Mouse (Mus musculus): ENCODE data around the gene Usp3. TPM values are rescaled to one million over a fixed set of nuclear protein-coding genes. Genes with fewer than 3 reads are reported as not detected.

Gene Usp3
- polyA plus RNA-seq, 1 experiment from 2014 or later, result 63.4 TPM

DNA sequence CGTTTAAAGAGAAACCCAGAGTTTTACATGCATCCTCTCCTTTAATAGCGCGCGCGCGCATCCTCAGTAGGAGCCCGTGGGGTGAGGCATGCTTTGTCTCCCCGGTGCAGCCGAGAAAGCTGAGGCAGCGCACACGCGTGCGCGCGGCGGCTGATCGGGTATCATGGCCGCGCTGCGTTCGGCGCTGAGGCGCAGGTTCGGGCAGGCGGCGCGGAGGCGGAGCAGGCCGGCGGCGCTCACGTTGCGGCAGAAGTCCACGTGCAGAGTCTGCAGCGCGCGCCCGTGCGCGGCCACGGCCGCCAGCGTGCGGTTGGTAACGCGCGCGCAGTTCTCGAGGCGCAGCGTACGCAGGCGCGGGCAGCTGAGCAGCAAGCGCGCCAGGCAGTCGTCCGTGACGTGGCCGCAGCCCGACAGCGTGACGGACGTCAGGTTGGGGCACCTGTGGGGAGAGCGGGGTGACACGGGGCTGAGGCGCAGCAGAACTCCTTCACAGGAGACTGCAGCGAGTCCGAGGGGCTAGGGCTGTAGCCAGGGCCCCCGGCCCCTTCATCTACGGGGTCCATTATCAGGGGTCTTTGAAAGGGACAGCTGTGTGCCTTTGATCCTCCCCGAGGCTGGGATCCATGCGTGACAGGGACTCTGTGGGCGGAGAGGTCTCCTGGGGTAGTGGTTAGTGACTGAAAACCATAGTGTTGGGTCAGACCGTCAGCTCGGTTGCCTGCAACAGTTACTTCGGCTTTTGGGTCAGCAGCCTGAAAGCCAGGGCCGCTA lies 81.2 kb downstream of the Usp3 start:
- Histone ChIP-seq H3K36me3 (ENCODE audit: insufficient read depth, low read length) (peaks cover 29% of the 10 kb centered on the region), H3K9me3 (replicated peaks; ENCODE audit: low read length) (no peaks in the 10 kb centered on the region), H3K4me1 (replicated peaks; ENCODE audit: insufficient read depth, low read length) (peaks cover 6% of the 10 kb centered on the region; the same call in 1 of the 2 replicates), H3K27ac (peak overlapping the region; percentile 96), H3K27me3 (ENCODE audit: insufficient read depth, low read length) (no peaks in the 10 kb centered on the region), H3K4me2 (ENCODE audit: low read length) (peak overlapping the region; percentile 94), H3K4me3 (replicated peaks; ENCODE audit: low read depth, low read length) (peak overlapping the region; percentile 53), H3K9ac (ENCODE audit: low read depth, low read length) (peak overlapping the region; percentile 71)
- DNase-seq (ENCODE audit: low spot score) (peak; percentile 95), ATAC-seq (replicated peaks; ENCODE audit: low FRiP score, low read depth) (peak; percentile 91)
- TF ChIP-seq CTCF (IDR thresholded peaks at IDR 0.05; ENCODE audit: low read depth), result no peak
- under 1% methylated on average over 78 of the region's 78 CpGs for WGBS

- Histone ChIP-seq H3K9me3 (replicated peaks; ENCODE audit: low read length) (no peaks in the 10 kb centered on the region), H3K27me3 (ENCODE audit: insufficient read depth, low read length) (no peaks in the 10 kb centered on the region), H3K9ac (ENCODE audit: low read depth, low read length) (peak overlapping the region; percentile 71), H3K4me1 (replicated peaks; ENCODE audit: insufficient read depth, low read length) (peaks cover 6% of the 10 kb centered on the region; the same call in 1 of the 2 replicates), H3K4me3 (replicated peaks; ENCODE audit: low read depth, low read length) (peak overlapping the region; percentile 53), H3K27ac (peak overlapping the region; percentile 96), H3K4me2 (ENCODE audit: low read length) (peak overlapping the region; percentile 94), H3K36me3 (ENCODE audit: insufficient read depth, low read length) (peaks cover 23% of the 10 kb centered on the region)
- no peak for ATAC-seq (replicated peaks; ENCODE audit: low FRiP score, low read depth)
- 3% methylated on average over 2 of the region's 2 CpGs for WGBS
- no peak for TF ChIP-seq CTCF (IDR thresholded peaks at IDR 0.05; ENCODE audit: low read depth)
- DNase-seq (ENCODE audit: low spot score), result peak; percentile 43
Measured at GRCm38 (mm10) chr9:66510944-66511343, 82.0 kb downstream of the Usp3 start.

DNA sequence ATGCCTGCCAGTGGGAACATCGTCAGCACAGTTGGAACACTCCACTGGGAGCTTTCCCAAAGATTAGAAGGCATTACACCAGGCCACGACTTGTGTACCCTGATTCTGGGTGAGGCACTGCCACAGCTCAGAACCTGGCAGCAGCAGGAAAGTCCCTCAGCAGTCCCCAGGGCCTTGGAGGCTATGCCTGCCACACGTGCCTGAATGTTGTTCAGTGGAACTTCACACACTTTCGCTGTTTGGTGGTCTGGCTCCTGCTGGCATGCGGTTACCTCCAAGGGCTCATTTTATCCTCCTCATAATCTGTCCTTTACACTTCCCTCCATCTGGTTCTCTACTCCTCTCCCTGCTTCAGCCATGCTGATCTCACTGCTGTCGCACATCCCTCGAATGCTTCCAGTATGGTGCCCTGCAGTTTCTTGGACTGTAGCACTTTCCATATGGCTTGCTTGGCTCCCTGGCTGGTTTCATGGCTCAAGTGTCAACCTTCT lies 82.5 kb downstream of the Usp3 start:
- no peak overlapping the region for H3K9ac ChIP-seq (ENCODE audit: low read depth, low read length)

GRCm38 (mm10) chr9:66508890-66509399 lies 84.0 kb downstream of the Usp3 start:
- peaks cover 4% of the 10 kb centered on the region; the same call in 1 of the 2 replicates for H3K4me1 ChIP-seq (replicated peaks; ENCODE audit: insufficient read depth, low read length)
- H3K4me3 ChIP-seq (replicated peaks; ENCODE audit: low read depth, low read length), result no peak overlapping the region
- TF ChIP-seq CTCF (IDR thresholded peaks at IDR 0.05; ENCODE audit: low read depth), result no peak
- DNase-seq (ENCODE audit: low spot score) (no peak), ATAC-seq (replicated peaks; ENCODE audit: low FRiP score, low read depth) (no peak)
- H3K9me3 ChIP-seq (replicated peaks; ENCODE audit: low read length), result no peaks in the 10 kb centered on the region
- WGBS, result 81% methylated on average over 4 of the region's 4 CpGs
- H3K9ac ChIP-seq (ENCODE audit: low read depth, low read length), result no peak overlapping the region
- H3K27ac ChIP-seq, result no peak overlapping the region
- peaks cover 36% of the 10 kb centered on the region for H3K36me3 ChIP-seq (ENCODE audit: insufficient read depth, low read length)
- no peak overlapping the region for H3K4me2 ChIP-seq (ENCODE audit: low read length)
- H3K27me3 ChIP-seq (ENCODE audit: insufficient read depth, low read length), result no peaks in the 10 kb centered on the region

More for the DNA sequence above, 82.5 kb downstream of the Usp3 start:
- Histone ChIP-seq H3K9me3 (replicated peaks; ENCODE audit: low read length) (no peaks in the 10 kb centered on the region), H3K36me3 (ENCODE audit: insufficient read depth, low read length) (peaks cover 23% of the 10 kb centered on the region), H3K4me1 (replicated peaks; ENCODE audit: insufficient read depth, low read length) (peaks cover 6% of the 10 kb centered on the region; the same call in 1 of the 2 replicates), H3K4me2 (ENCODE audit: low read length) (peak overlapping the region; percentile 94; the same call in 1 of the 2 replicates), H3K4me3 (replicated peaks; ENCODE audit: low read depth, low read length) (no peak overlapping the region), H3K27ac (no peak overlapping the region), H3K27me3 (ENCODE audit: insufficient read depth, low read length) (no peaks in the 10 kb centered on the region)
- 73% methylated on average over 7 of the region's 7 CpGs for WGBS
- DNase-seq (ENCODE audit: low spot score) (no peak), ATAC-seq (replicated peaks; ENCODE audit: low FRiP score, low read depth) (no peak)
- no peak for TF ChIP-seq CTCF (IDR thresholded peaks at IDR 0.05; ENCODE audit: low read depth)

DNA sequence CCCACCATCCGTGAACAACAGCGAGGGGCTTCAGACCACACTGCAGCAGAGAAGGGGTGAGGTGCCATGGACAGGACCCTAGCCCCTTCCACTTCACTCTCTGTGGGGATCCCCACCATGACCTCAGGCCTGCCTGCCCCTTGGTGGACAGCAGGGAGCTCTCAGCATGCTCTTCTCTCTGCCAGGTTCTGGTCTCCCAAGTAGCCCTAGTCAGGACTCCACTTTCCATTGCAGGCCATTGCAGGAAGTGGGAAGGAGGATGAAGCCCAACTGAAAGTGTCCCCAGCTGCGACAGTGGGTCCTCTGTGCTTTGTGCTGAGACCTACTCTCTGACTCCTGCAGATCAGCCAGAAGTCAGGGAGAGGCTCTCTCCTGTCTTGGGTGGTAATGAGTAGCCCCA lies 85.3 kb downstream of the Usp3 start:
- no peaks in the 10 kb centered on the region for H3K27me3 ChIP-seq (ENCODE audit: insufficient read depth, low read length)
- WGBS, result 81% methylated on average over 3 of the region's 3 CpGs
- no peak overlapping the region for H3K27ac ChIP-seq
- H3K4me1 ChIP-seq (replicated peaks; ENCODE audit: insufficient read depth, low read length), result no peaks in the 10 kb centered on the region
- DNase-seq (ENCODE audit: low spot score) (no peak), ATAC-seq (replicated peaks; ENCODE audit: low FRiP score, low read depth) (no peak)
- no peak overlapping the region for H3K4me3 ChIP-seq (replicated peaks; ENCODE audit: low read depth, low read length)
- peaks cover 37% of the 10 kb centered on the region for H3K36me3 ChIP-seq (ENCODE audit: insufficient read depth, low read length)
- no peaks in the 10 kb centered on the region for H3K9me3 ChIP-seq (replicated peaks; ENCODE audit: low read length)
- H3K9ac ChIP-seq (ENCODE audit: low read depth, low read length), result no peak overlapping the region
- no peak for TF ChIP-seq CTCF (IDR thresholded peaks at IDR 0.05; ENCODE audit: low read depth)
- H3K4me2 ChIP-seq (ENCODE audit: low read length), result no peak overlapping the region

GRCm38 (mm10) chr9:66506424-66506823 lies 86.5 kb downstream of the Usp3 start:
- H3K27me3 ChIP-seq (ENCODE audit: insufficient read depth, low read length), result no peaks in the 10 kb centered on the region
- H3K27ac ChIP-seq, result no peak overlapping the region
- no peak overlapping the region for H3K4me3 ChIP-seq (replicated peaks; ENCODE audit: low read depth, low read length)
- ATAC-seq (replicated peaks; ENCODE audit: low FRiP score, low read depth) (no peak), DNase-seq (ENCODE audit: low spot score) (no peak)
- no peak overlapping the region for H3K4me2 ChIP-seq (ENCODE audit: low read length)
- no peak for TF ChIP-seq CTCF (IDR thresholded peaks at IDR 0.05; ENCODE audit: low read depth)
- H3K9me3 ChIP-seq (replicated peaks; ENCODE audit: low read length), result no peaks in the 10 kb centered on the region
- H3K36me3 ChIP-seq (ENCODE audit: insufficient read depth, low read length), result peaks cover 47% of the 10 kb centered on the region
- no peak overlapping the region for H3K9ac ChIP-seq (ENCODE audit: low read depth, low read length)
- H3K4me1 ChIP-seq (replicated peaks; ENCODE audit: insufficient read depth, low read length), result no peaks in the 10 kb centered on the region
